Mouse (Mus musculus) hindbrain, embryonic 12.5 days (tissue): ENCODE data around the gene Ecsit. TPM values are rescaled to one million over a fixed set of nuclear protein-coding genes. Genes with fewer than 3 reads are reported as not detected.
A peak's percentile ranks its signal among the peaks of the same experiment; 100 is the strongest.

ENCODE experiments used
- ATAC-seq: fragments of 200-750 bp; cut with Nextera tagmentation; 2 replicates; pipeline ENCODE4 v1.8.0; 2017; ENCODE audit warnings: moderate TSS enrichment; ENCODE audit not compliant: low FRiP score
- H3K27ac ChIP-seq: fragments of 300-500 bp; sonication (generic); 2 replicates; pipeline ENCODE4 v1.5.1; 2016; ENCODE audit warnings: mild to moderate bottlenecking
- H3K27me3 ChIP-seq: fragments of 300-500 bp; sonication (generic); 2 replicates; pipeline ENCODE4 v1.6.1; 2016; ENCODE audit warnings: mild to moderate bottlenecking
- H3K36me3 ChIP-seq: fragments of 300-500 bp; sonication (generic); 2 replicates; pipeline ENCODE4 v1.6.1; 2016; ENCODE audit warnings: mild to moderate bottlenecking
- H3K4me1 ChIP-seq: fragments of 300-500 bp; sonication (generic); 2 replicates; pipeline ENCODE4 v1.6.1; 2016
- H3K4me2 ChIP-seq: fragments of 300-500 bp; sonication (generic); replicated peaks from 2 replicates; pipeline ENCODE4 v1.6.1; 2016; ENCODE audit warnings: mild to moderate bottlenecking
- H3K4me3 ChIP-seq: fragments of 300-500 bp; sonication (generic); 2 replicates; pipeline ENCODE4 v1.5.1; 2016; ENCODE audit warnings: mild to moderate bottlenecking
- H3K9ac ChIP-seq: fragments of 300-500 bp; sonication (generic); 2 replicates; pipeline ENCODE4 v1.6.1; 2016; ENCODE audit warnings: mild to moderate bottlenecking, moderate library complexity
- H3K9me3 ChIP-seq: fragments of 300-500 bp; sonication (generic); replicated peaks from 2 replicates; pipeline ENCODE4 v1.6.1; 2016; ENCODE audit warnings: mild to moderate bottlenecking
- WGBS: fragments of 180-500 bp; shearing (Covaris S2); methylation state at CpG from one replicate; pipeline ENCODE4 v1.1.7; 2016; 5-methylcytosine and 5-hydroxymethylcytosine counted together
- microRNA-seq: library from miRNA; unstranded; fragments of <30 nt; microRNA quantifications from one replicate; pipeline ENCODE4, GENCODE M21; 2017
- polyA plus RNA-seq: library from polyadenylated mRNA; unstranded; fragments of >200 nt; fragmentation: Nextera tagmentation; extraction: Ambion mirVana; gene quantifications from 2 replicates; pipeline ENCODE4 v1.2.1, GENCODE M21; 2016

Gene Ecsit
- polyA plus RNA-seq, 1 experiment from 2014 or later, result 40.0 TPM

DNA sequence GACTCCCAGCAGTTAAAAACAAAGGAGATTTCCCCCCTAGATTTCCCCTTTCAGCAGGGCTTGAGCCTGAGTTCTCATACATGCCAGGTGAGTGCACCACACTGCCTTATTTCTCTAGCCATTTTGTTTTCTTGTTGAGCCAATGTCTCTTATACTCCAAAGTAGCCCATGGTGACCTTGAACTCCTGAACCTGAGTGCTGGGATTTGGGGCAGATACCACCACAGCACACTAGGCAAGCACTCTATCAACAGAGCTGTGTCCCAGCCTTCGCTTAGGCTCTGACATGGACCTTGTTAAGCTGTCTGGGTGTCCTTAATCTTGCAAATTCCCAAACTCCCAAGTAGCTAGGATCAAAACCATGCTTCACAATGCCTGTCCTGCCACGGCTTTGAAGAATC lies 43.4 kb downstream of the Ecsit start:
- 76% methylated on average over 2 of the region's 2 CpGs for WGBS

DNA sequence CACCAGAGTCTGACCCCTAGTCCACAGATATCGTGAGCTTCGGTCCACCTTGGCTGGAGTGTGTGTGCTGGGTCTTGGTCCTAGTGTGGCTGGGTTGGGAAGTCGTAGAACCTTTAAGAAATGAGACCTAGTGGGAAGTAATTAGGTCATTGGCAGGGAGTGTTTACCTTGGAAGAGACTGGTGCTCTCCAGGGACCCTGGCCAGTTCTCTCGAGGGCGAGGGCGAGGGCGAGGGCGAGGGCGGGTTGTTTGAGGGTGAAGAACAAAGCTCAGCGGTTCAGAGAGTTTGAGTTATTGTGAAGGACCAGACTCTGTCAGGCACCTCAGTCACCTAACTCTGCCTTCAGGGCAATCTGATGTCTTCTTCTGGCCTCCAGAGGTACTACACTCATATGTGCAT lies 47.4 kb downstream of the Ecsit start:
- H3K9me3 ChIP-seq, result no peaks in the 10 kb centered on the region
- no peak overlapping the region for H3K9ac ChIP-seq
- peaks cover 28% of the 10 kb centered on the region for H3K36me3 ChIP-seq
- peaks cover 30% of the 10 kb centered on the region for H3K4me1 ChIP-seq
- no peak overlapping the region for H3K4me3 ChIP-seq
- H3K27ac ChIP-seq, result no peak overlapping the region
- 80% methylated on average over 10 of the region's 10 CpGs for WGBS
- no peak for ATAC-seq
- H3K27me3 ChIP-seq, result no peaks in the 10 kb centered on the region
- H3K4me2 ChIP-seq, result no peak overlapping the region

More for the DNA sequence above, 43.4 kb downstream of the Ecsit start:
- H3K4me3 ChIP-seq, result no peak overlapping the region
- 0 out of 2 replicates have a peak, but pooled peaks cover under 1% of the 10 kb centered on the region for H3K36me3 ChIP-seq
- no peaks in the 10 kb centered on the region for H3K9me3 ChIP-seq
- no peak overlapping the region for H3K4me2 ChIP-seq
- no peak overlapping the region for H3K27ac ChIP-seq
- no peak overlapping the region for H3K9ac ChIP-seq
- no peak for ATAC-seq
- no peaks in the 10 kb centered on the region for H3K27me3 ChIP-seq
- peaks cover 2% of the 10 kb centered on the region for H3K4me1 ChIP-seq

- Histone ChIP-seq H3K36me3 (peaks cover 42% of the 10 kb centered on the region), H3K9ac (no peak overlapping the region)
Observed at GRCm38 (mm10) chr9:22035300-22036044, 49.8 kb downstream of the Ecsit start.

GRCm38 (mm10) chr9:22030386-22030785 lies 54.9 kb downstream of the Ecsit start:
- Histone ChIP-seq H3K4me2 (no peak overlapping the region), H3K9me3 (no peaks in the 10 kb centered on the region), H3K9ac (no peak overlapping the region), H3K4me3 (no peak overlapping the region), H3K27ac (no peak overlapping the region), H3K4me1 (peaks cover 38% of the 10 kb centered on the region), H3K36me3 (peaks cover 71% of the 10 kb centered on the region), H3K27me3 (no peaks in the 10 kb centered on the region)
- ATAC-seq, result no peak
- 91% methylated on average over 9 of the region's 9 CpGs for WGBS

More at GRCm38 (mm10) chr9:22035300-22036044, 49.8 kb downstream of the Ecsit start:
- no peaks in the 10 kb centered on the region for H3K9me3 ChIP-seq
- no peak overlapping the region for H3K4me2 ChIP-seq
- no peaks in the 10 kb centered on the region for H3K27me3 ChIP-seq
- 28% methylated on average over 6 of the region's 6 CpGs for WGBS
- H3K27ac ChIP-seq, result peak overlapping the region; percentile 85
- ATAC-seq, result peak; percentile 82
- H3K4me1 ChIP-seq, result peaks cover 30% of the 10 kb centered on the region
- H3K4me3 ChIP-seq, result no peak overlapping the region

DNA sequence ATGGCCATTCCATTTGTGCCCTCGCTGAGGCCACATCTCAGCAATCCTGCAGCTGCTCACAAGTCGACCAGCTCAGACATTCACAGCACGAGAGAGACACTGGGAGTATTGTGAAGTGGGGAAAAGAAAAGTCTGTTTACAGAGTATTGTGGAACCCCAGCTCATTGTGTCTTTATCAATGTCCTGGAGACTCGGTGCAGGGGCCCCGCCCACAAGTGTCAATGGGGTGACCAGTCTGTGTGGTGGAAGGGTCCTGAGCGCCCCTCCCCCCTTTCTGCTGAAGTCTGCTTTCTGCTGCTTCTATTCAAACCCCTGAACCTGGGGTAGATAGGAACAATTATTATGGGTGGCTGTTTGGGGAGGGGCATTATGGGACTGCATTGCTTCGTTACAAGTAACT lies 56.8 kb downstream of the Ecsit start:
- H3K4me3 ChIP-seq, result no peak overlapping the region
- no peak overlapping the region for H3K9ac ChIP-seq
- H3K36me3 ChIP-seq, result peaks cover 71% of the 10 kb centered on the region
- H3K9me3 ChIP-seq, result no peaks in the 10 kb centered on the region
- H3K27me3 ChIP-seq, result no peaks in the 10 kb centered on the region
- peak; percentile 70 for ATAC-seq
- H3K4me2 ChIP-seq, result no peak overlapping the region
- peaks cover 31% of the 10 kb centered on the region for H3K4me1 ChIP-seq
- 30% methylated on average over 7 of the region's 7 CpGs for WGBS
- peak overlapping the region; percentile 8; the same call in 1 of the 2 replicates for H3K27ac ChIP-seq

GRCm38 (mm10) chr9:22024592-22024991 lies 60.6 kb downstream of the Ecsit start:
- 33% methylated on average over 8 of the region's 8 CpGs for WGBS
- Histone ChIP-seq H3K4me1 (peaks cover 27% of the 10 kb centered on the region), H3K4me2 (no peak overlapping the region), H3K36me3 (peaks cover 61% of the 10 kb centered on the region), H3K4me3 (no peak overlapping the region), H3K9me3 (no peaks in the 10 kb centered on the region), H3K9ac (no peak overlapping the region), H3K27me3 (no peaks in the 10 kb centered on the region), H3K27ac (no peak overlapping the region)
- 0 out of 2 replicates have a peak, but pooled peaks have one; percentile 27 for ATAC-seq

Small RNA genes lying within 50 kb of the gene (microRNA-seq; reads per million reads assigned to microRNA genes)
- gene Mir7084, result not detected

Other genes starting within 250 kb of the Ecsit start
- 0.26 and 1.1 TPM in 2 replicates for gene Angptl8, start 249.9 kb downstream of the Ecsit start, polyA plus RNA-seq
- gene Dock6, start 232.8 kb downstream of the Ecsit start, polyA plus RNA-seq, result 21.6 and 24.4 TPM in 2 replicates
- gene Rab3d, start 167.2 kb downstream of the Ecsit start, polyA plus RNA-seq, result 15.5 and 16.3 TPM in 2 replicates
- 8.8 and 9.2 TPM in 2 replicates for gene Ccdc159, start 158.0 kb downstream of the Ecsit start, polyA plus RNA-seq
- gene Tmem205, start 157.9 kb downstream of the Ecsit start, polyA plus RNA-seq, result 37.0 and 37.5 TPM in 2 replicates
- gene Plppr2, start 148.4 kb downstream of the Ecsit start, polyA plus RNA-seq, result 48.3 and 54.9 TPM in 2 replicates
- gene Swsap1, start 129.7 kb downstream of the Ecsit start, polyA plus RNA-seq, result 7.2 and 9.5 TPM in 2 replicates
- gene Epor, start 121.9 kb downstream of the Ecsit start, polyA plus RNA-seq, result 4.3 TPM in 2 replicates
- 1.9 TPM in 2 replicates for gene Rgl3, start 96.0 kb downstream of the Ecsit start, polyA plus RNA-seq
- 4.1 and 4.7 TPM in 2 replicates for gene Ccdc151, start 82.8 kb downstream of the Ecsit start, polyA plus RNA-seq
- gene Prkcsh, start 82.6 kb downstream of the Ecsit start, polyA plus RNA-seq, result 106 and 108 TPM in 2 replicates
- gene Elavl3, start 33.4 kb downstream of the Ecsit start, polyA plus RNA-seq, result 62.6 and 62.9 TPM in 2 replicates
- gene Gm49318, start 14.2 kb downstream of the Ecsit start, polyA plus RNA-seq, result not detected in 2 replicates
- gene Zfp653, start 14.1 kb downstream of the Ecsit start, polyA plus RNA-seq, result 16.4 and 20.4 TPM in 2 replicates
- 1.9 and 3.1 TPM in 2 replicates for gene Cnn1, start 13.8 kb upstream of the Ecsit start, polyA plus RNA-seq
- gene Elof1, start 31.7 kb upstream of the Ecsit start, polyA plus RNA-seq, result 161 and 177 TPM in 2 replicates
- 8.3 and 9.8 TPM in 2 replicates for gene Acp5, start 50.3 kb upstream of the Ecsit start, polyA plus RNA-seq
- 58.8 and 65.6 TPM in 2 replicates for gene Pigyl, start 71.4 kb upstream of the Ecsit start, polyA plus RNA-seq
- 0.26 TPM in 1 of 2 replicates, not detected in the other for gene Zfp872, start 102.7 kb upstream of the Ecsit start, polyA plus RNA-seq
- gene Zfp809, start 140.3 kb upstream of the Ecsit start, polyA plus RNA-seq, result 10.5 and 11.5 TPM in 2 replicates
- 6.5 and 6.9 TPM in 2 replicates for gene Zfp599, start 174.5 kb upstream of the Ecsit start, polyA plus RNA-seq
- gene Zfp810, start 222.2 kb upstream of the Ecsit start, polyA plus RNA-seq, result 39.0 and 40.3 TPM in 2 replicates